Mouse (Mus musculus): ENCODE results near the gene Lilr4b. TPM values are rescaled to one million over a fixed set of nuclear protein-coding genes. Genes with fewer than 3 reads are reported as not detected.

Gene Lilr4b
- polyA plus RNA-seq, 1 experiment: not detected

DNA sequence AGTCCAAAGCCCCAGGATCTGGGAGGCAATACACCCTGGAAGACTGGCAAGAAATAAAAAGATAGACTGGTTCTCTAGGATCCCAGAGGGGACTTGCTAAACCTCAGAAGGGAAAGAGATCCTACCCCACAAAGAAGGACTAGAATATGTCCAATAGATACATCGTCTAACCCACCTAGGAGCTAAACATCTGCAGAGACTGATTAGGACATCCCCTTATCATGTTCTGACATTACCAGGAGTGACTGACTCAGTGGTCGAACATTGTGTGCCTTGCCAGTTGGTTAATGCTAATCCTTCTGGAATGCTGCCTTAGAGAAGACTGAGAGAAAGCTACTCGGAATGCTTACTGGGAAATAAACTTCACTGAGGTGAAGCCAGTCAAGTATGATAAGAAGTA, 49.1 kb downstream of the Lilr4b start:
- H3K4me2 ChIP-seq (ENCODE audit: low read depth): no peak overlapping the region
- H3K79me2 ChIP-seq (ENCODE audit: control insufficient read depth, insufficient read depth): no peaks in the 10 kb centered on the region
- H3K36me3 ChIP-seq (ENCODE audit: control insufficient read depth, insufficient read depth): no peaks in the 10 kb centered on the region
- H3ac ChIP-seq (ENCODE audit: control insufficient read depth, insufficient read length): no peak overlapping the region
- no peaks in the 10 kb centered on the region for H3K27me3 ChIP-seq (ENCODE audit: control insufficient read depth, insufficient read depth, insufficient read length)
- TF ChIP-seq POLR2A (IDR thresholded peaks at IDR 0.05; ENCODE audit: insufficient read length, low read depth) (no peak), MYOG (IDR thresholded peaks at IDR 0.05; ENCODE audit: control insufficient read depth in 1 of 3, insufficient read depth in 1 of 3, insufficient read length in 2 of 3, low read depth in 2 of 3) (no peak), CEBPB (IDR thresholded peaks at IDR 0.05; ENCODE audit: insufficient read depth, poor library complexity, severe bottlenecking) (no peak), POLR2AphosphoS2 (IDR thresholded peaks at IDR 0.05; ENCODE audit: insufficient read length, low read depth) (no peak), MYOD1 (IDR thresholded peaks at IDR 0.05; ENCODE audit: control insufficient read depth in 1 of 3, insufficient read length in 2 of 3, low read depth in 2 of 3) (no peak), TCF12 (IDR thresholded peaks at IDR 0.05; ENCODE audit: insufficient read depth, poor library complexity, severe bottlenecking) (no peak), REST (IDR thresholded peaks at IDR 0.05; ENCODE audit: insufficient read depth, insufficient read length) (no peak), MAX (IDR thresholded peaks at IDR 0.05; ENCODE audit: low read depth) (no peak), USF1 (IDR thresholded peaks at IDR 0.05; ENCODE audit: low read depth) (no peak), SRF (IDR thresholded peaks at IDR 0.05; ENCODE audit: control insufficient read depth, insufficient read length, low read depth) (no peak), E2F4 (IDR thresholded peaks at IDR 0.05; ENCODE audit: insufficient read depth) (no peak), TCF3 (IDR thresholded peaks at IDR 0.05; ENCODE audit: insufficient read length, low read depth) (no peak)
- no peak overlapping the region for H3K4me3 ChIP-seq

- Histone ChIP-seq H3K79me2 (ENCODE audit: control insufficient read depth, insufficient read depth) (no peaks in the 10 kb centered on the region), H3K4me2 (ENCODE audit: low read depth) (no peak overlapping the region), H3ac (ENCODE audit: control insufficient read depth, insufficient read length) (no peak overlapping the region), H3K27me3 (ENCODE audit: control insufficient read depth, insufficient read depth, insufficient read length) (no peaks in the 10 kb centered on the region), H3K36me3 (ENCODE audit: control insufficient read depth, insufficient read depth) (no peaks in the 10 kb centered on the region), H3K4me3 (no peak overlapping the region)
- TF ChIP-seq CEBPB (IDR thresholded peaks at IDR 0.05; ENCODE audit: insufficient read depth, poor library complexity, severe bottlenecking): no peak
- TF ChIP-seq SRF (IDR thresholded peaks at IDR 0.05; ENCODE audit: control insufficient read depth, insufficient read length, low read depth): no peak
Measured at GRCm38 (mm10) chr10:51530813-51531212, 50.4 kb downstream of the Lilr4b start.

Other genes starting within 250 kb of the Lilr4b start
- not detected for gene Gm49339, start within 50 bp of the Lilr4b start, polyA plus RNA-seq (2012; fragmentation: generic; extraction: Trizol)
- gene Lilrb4a, start 10.3 kb downstream of the Lilr4b start, polyA plus RNA-seq (2012; fragmentation: generic; extraction: Trizol): not detected
- not detected for gene Fam162b, start 109.9 kb downstream of the Lilr4b start, polyA plus RNA-seq (2012; fragmentation: generic; extraction: Trizol)
- not detected for gene Gprc6a, start 150.8 kb downstream of the Lilr4b start, polyA plus RNA-seq (2012; fragmentation: generic; extraction: Trizol)
- gene Rfx6, start 197.1 kb downstream of the Lilr4b start, polyA plus RNA-seq (2012; fragmentation: generic; extraction: Trizol): not detected

All from myocyte (in vitro differentiated cells).